Mouse (Mus musculus) neural tube, embryonic 14.5 days (tissue): ENCODE results near the gene Aqp7. TPM values are rescaled to one million over a fixed set of nuclear protein-coding genes. Genes with fewer than 3 reads are reported as not detected.

Experiments used
- ATAC-seq: fragments of 200-750 bp; cut with Nextera tagmentation; 2 replicates; pipeline ENCODE4 v1.8.0; 2017; ENCODE audit warnings: low read depth, mild to moderate bottlenecking, moderate TSS enrichment, moderate library complexity
- H3K27ac ChIP-seq: fragments of 300-500 bp; sonication (generic); 2 replicates; pipeline ENCODE4 v1.5.1; 2014; ENCODE audit warnings: low read depth, mild to moderate bottlenecking, control low read depth, low read length, moderate library complexity, mixed read lengths
- H3K27me3 ChIP-seq: fragments of 300-500 bp; sonication (generic); 2 replicates; pipeline ENCODE4 v1.6.1; 2014; ENCODE audit warnings: low read length; ENCODE audit not compliant: control insufficient read depth, insufficient read depth
- H3K36me3 ChIP-seq: fragments of 300-500 bp; sonication (generic); 2 replicates; pipeline ENCODE4 v1.6.1; 2014; ENCODE audit warnings: low read length, mixed read lengths; ENCODE audit not compliant: control insufficient read depth, insufficient read depth
- H3K4me1 ChIP-seq: fragments of 300-500 bp; sonication (generic); 2 replicates; pipeline ENCODE4 v1.6.1; 2014; ENCODE audit warnings: low read length; ENCODE audit not compliant: control insufficient read depth, insufficient read depth
- H3K4me2 ChIP-seq: fragments of 300-500 bp; sonication (generic); 2 replicates; pipeline ENCODE4 v1.6.1; 2014; ENCODE audit warnings: mild to moderate bottlenecking, low read depth, low read length, control low read depth
- H3K4me3 ChIP-seq: fragments of 300-500 bp; sonication (generic); 2 replicates; pipeline ENCODE4 v1.5.1; 2014; ENCODE audit warnings: low read depth, low read length, control low read depth, mixed read lengths
- H3K9ac ChIP-seq: fragments of 300-500 bp; sonication (generic); replicated peaks from 2 replicates; pipeline ENCODE4 v1.6.1; 2014; ENCODE audit warnings: low read depth, mild to moderate bottlenecking, control low read depth, low read length, mixed read lengths
- H3K9me3 ChIP-seq: fragments of 300-500 bp; sonication (generic); 2 replicates; pipeline ENCODE4 v1.6.1; 2016; ENCODE audit warnings: low read length; ENCODE audit not compliant: control insufficient read depth
- WGBS: fragments of 180-500 bp; shearing (Covaris S2); extraction: QIAGEN DNeasy Blood & Tissue Kit; methylation state at CpG from one replicate; pipeline ENCODE4 v1.1.7; 2014; 5-methylcytosine and 5-hydroxymethylcytosine counted together
- microRNA-seq: library from miRNA; unstranded; fragments of <30 nt; microRNA quantifications from one replicate; pipeline ENCODE4, GENCODE M21; 2016
- polyA plus RNA-seq: library from polyadenylated mRNA; unstranded; fragments of >200 nt; fragmentation: Nextera tagmentation; extraction: Ambion mirVana; gene quantifications from 2 replicates; pipeline ENCODE4 v1.2.1, GENCODE M21; 2014

Aqp7 gene
- polyA plus RNA-seq, 1 experiment from 2014 or later, result not detected

- H3K4me2 ChIP-seq, result no peak overlapping the region
- H3K9me3 ChIP-seq, result no peaks in the 10 kb centered on the region
- no peak overlapping the region for H3K27ac ChIP-seq
- no peak overlapping the region for H3K9ac ChIP-seq
- no peak overlapping the region for H3K4me3 ChIP-seq
- peaks cover 84% of the 10 kb centered on the region for H3K36me3 ChIP-seq
- WGBS, result 95% methylated on average over 4 of the region's 4 CpGs
- no peak for ATAC-seq
- no peaks in the 10 kb centered on the region for H3K4me1 ChIP-seq
- H3K27me3 ChIP-seq, result no peaks in the 10 kb centered on the region
These were observed 50.0 kb downstream of the Aqp7 start for GRCm38 (mm10) chr4:40997916-40998315.

- Histone ChIP-seq H3K4me1 (no peaks in the 10 kb centered on the region), H3K9ac (no peak overlapping the region), H3K27ac (no peak overlapping the region), H3K9me3 (no peaks in the 10 kb centered on the region), H3K36me3 (peaks cover 80% of the 10 kb centered on the region), H3K4me3 (no peak overlapping the region), H3K4me2 (no peak overlapping the region), H3K27me3 (no peaks in the 10 kb centered on the region)
- no peak for ATAC-seq
- 97% methylated on average over 6 of the region's 6 CpGs for WGBS
These were observed 51.6 kb downstream of the Aqp7 start for GRCm38 (mm10) chr4:40996302-40996701.

GRCm38 (mm10) chr4:40989633-40990032 lies 58.3 kb downstream of the Aqp7 start:
- H3K4me1 ChIP-seq, result no peaks in the 10 kb centered on the region
- ATAC-seq, result no peak
- no peak overlapping the region for H3K27ac ChIP-seq
- H3K9ac ChIP-seq, result no peak overlapping the region
- no peaks in the 10 kb centered on the region for H3K9me3 ChIP-seq
- WGBS, result 92% methylated on average over 6 of the region's 6 CpGs
- no peak overlapping the region for H3K4me3 ChIP-seq
- H3K27me3 ChIP-seq, result no peaks in the 10 kb centered on the region
- peaks cover 79% of the 10 kb centered on the region for H3K36me3 ChIP-seq
- H3K4me2 ChIP-seq, result no peak overlapping the region

- Histone ChIP-seq H3K36me3 (peaks cover 63% of the 10 kb centered on the region), H3K4me2 (no peak overlapping the region), H3K27ac (no peak overlapping the region), H3K4me1 (no peaks in the 10 kb centered on the region), H3K27me3 (no peaks in the 10 kb centered on the region), H3K4me3 (no peak overlapping the region), H3K9ac (no peak overlapping the region), H3K9me3 (no peaks in the 10 kb centered on the region)
- 90% methylated on average over 1 of the region's 1 CpGs for WGBS
- no peak for ATAC-seq
These were observed 64.3 kb downstream of the Aqp7 start for GRCm38 (mm10) chr4:40983686-40984085.

Small RNA genes lying within 50 kb of the gene (microRNA-seq; reads per million reads assigned to microRNA genes)
- 1.4 reads per million for gene Mir3094

Other genes with a start within 250 kb of the Aqp7 start
- 5.2 and 9.9 TPM in 2 replicates for gene B4galt1, start 194.1 kb downstream of the Aqp7 start, polyA plus RNA-seq
- not detected in 2 replicates for gene Spink4, start 128.1 kb downstream of the Aqp7 start, polyA plus RNA-seq
- gene Bag1, start 99.8 kb downstream of the Aqp7 start, polyA plus RNA-seq, result 195 and 239 TPM in 2 replicates
- gene Chmp5, start 99.7 kb downstream of the Aqp7 start, polyA plus RNA-seq, result 145 and 154 TPM in 2 replicates
- gene Nfx1, start 77.2 kb downstream of the Aqp7 start, polyA plus RNA-seq, result 122 and 126 TPM in 2 replicates
- 0.19 TPM in 1 of 2 replicates, not detected in the other for gene Aqp3, start 50.0 kb upstream of the Aqp7 start, polyA plus RNA-seq
- gene Nol6, start 76.3 kb upstream of the Aqp7 start, polyA plus RNA-seq, result 34.8 and 36.1 TPM in 2 replicates
- gene Ube2r2, start 87.6 kb upstream of the Aqp7 start, polyA plus RNA-seq, result 57.5 and 70.7 TPM in 2 replicates
- 41.2 and 51.2 TPM in 2 replicates for gene Ubap2, start 227.0 kb upstream of the Aqp7 start, polyA plus RNA-seq